Mouse (Mus musculus) spleen, postnatal 10 days (tissue): Measurements from ENCODE around the gene Myo18a.

Experiments used
- DNase-seq, 2 experiments: peaks; one replicate each; pipeline ENCODE4 v3.0.0; 2021 to 2022; ENCODE audit warnings: low spot score in 2 of 2

Myo18a gene

GRCm38 (mm10) chr11:77835109-77835508 is 72.1 kb downstream of the Myo18a start:
- no peak for DNase-seq

GRCm38 (mm10) chr11:77836290-77836689 is 73.2 kb downstream of the Myo18a start:
- no peak for DNase-seq

DNA sequence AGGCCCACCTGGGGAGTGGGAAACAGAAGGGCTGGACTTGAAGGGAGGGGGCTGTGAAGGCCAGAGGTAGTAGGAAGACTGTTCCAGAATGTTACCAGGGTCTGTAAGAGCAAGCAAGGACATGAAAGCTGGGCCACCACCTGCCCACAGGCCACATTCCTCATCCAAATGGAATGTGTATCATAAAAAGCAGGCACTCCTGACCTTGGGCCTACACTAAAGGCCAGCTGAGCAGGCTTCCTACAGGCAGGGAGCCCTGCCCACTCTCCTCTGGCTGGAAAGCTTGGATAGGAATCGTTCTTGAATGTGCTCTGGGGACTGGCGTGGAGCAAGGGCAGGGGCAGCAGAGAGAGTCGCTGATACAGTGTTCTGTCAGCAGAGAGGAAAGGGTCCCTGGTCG is 73.7 kb downstream of the Myo18a start:
- no peak for DNase-seq

DNA sequence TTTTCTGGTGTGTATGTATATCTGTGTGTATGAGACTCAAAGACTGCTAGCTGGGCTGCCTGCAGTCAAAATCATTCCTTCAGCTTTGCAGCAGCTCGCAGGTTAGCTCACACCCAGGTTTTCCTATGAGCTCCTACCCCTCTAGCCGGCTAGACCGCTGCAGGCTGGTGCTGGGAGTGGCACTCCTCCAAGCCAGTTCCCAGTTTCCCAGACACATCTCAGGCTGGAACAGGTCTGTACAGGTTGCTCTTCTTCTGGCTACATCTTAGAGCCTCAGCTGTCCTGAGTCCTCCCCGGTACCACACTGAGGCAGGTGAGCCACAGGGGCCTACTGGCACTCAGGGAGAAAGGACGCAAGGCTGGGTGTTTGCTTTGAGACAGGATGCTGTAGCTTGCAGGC is 74.8 kb downstream of the Myo18a start:
- DNase-seq = no peak

GRCm38 (mm10) chr11:77840523-77841245 is 77.6 kb downstream of the Myo18a start:
- DNase-seq = no peak

DNA sequence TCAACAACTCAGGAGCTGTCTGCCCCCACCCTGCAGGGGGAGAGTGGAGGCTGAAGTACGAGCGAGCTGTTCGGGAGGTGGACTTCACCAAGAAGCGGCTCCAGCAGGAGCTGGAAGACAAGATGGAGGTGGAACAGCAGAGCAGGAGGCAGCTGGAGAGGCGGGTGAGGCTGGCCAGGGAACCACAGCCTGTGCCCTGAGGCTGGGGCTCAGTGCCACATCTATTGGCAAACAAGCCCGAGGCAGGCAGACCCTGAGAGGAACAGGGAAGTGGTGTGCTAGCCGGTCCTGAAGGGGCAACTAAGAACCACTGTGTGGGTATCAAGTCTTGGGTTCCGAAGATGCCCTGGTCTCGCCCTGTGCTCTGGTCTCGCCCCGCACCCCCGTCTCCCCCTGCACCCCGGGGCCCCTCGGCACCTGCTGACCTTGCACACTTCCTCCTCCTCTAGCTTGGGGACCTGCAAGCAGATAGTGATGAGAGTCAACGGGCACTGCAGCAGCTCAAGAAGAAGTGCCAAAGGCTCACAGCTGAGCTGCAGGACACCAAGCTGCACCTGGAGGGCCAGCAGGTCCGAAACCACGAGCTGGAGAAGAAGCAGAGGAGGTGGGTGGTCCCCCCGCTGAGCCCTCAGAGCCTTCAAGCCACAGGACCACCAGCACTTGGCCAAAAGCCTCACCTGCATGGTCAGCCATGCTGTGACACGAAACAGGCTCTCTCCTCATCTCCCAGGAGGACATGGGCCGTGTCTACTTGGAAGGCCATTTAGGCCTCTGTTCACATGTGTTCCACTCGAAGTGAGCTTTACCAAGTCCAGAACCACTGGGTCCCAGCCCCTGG is 80.2 kb downstream of the Myo18a start:
- DNase-seq = no peak

DNA sequence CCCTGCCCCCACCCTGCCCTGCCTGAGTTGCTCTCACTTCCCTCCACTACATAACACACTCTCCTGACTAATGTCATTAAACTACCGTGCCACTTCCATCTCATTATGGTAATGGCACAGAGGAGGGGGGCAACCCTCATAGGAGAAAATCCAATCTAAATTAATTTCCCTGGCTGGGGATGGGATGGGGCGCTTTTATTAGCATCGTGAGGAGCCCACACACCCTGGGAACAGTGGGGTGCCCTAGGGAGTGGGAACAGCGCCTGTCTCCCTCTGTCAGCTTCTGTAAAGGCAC is 80.8 kb downstream of the Myo18a start:
- DNase-seq = no peak

DNA sequence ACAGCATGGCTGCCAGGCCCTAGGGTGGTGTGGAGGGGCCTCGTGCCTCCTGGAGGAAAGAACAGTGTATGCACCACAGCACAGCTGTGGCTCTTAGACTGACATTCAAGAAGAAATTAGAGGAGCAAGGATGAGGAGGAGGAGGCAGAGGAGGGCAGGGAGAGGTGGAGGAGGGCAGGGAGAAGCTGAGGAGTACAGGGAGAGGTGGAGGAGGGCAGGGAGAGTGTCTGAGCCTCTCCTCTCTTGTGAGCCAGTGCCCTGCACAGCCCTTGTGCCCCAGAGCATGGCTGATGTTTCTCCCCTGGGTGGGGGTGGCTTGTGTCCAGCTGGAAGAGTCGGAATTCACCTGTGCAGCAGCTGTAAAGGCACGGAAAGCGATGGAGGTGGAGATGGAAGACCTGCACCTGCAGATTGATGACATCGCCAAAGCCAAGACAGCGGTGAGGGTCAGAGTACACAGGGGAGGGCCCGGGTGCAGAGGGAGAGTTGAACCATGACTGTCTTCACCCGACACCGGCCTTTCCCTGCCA is 84.6 kb downstream of the Myo18a start:
- DNase-seq = no peak

DNA sequence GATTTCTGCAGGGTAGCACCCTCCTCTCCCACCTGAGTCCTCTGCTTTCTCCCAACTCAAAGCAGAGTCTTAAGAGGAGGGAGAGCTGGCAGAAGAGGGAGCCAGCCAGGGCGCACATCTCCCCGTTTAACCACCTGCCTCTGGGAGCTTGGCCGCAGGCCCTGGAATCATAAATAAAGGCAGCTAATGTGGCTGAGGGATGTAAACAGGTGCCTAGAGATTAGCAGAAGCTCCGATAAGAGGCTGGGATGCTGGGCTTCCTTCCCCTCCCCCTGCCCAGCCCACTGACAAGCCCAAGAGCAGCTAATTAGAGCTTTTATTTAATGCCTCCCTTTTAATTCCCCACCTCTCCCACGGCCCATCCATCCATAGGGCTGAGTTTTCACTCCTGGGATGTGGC is 85.1 kb downstream of the Myo18a start:
- no peak for DNase-seq

- DNase-seq = no peak
Observed at GRCm38 (mm10) chr11:77849151-77849550, 86.1 kb downstream of the Myo18a start.

- no peak for DNase-seq
Observed at GRCm38 (mm10) chr11:77850401-77851244, 87.6 kb downstream of the Myo18a start.

DNA sequence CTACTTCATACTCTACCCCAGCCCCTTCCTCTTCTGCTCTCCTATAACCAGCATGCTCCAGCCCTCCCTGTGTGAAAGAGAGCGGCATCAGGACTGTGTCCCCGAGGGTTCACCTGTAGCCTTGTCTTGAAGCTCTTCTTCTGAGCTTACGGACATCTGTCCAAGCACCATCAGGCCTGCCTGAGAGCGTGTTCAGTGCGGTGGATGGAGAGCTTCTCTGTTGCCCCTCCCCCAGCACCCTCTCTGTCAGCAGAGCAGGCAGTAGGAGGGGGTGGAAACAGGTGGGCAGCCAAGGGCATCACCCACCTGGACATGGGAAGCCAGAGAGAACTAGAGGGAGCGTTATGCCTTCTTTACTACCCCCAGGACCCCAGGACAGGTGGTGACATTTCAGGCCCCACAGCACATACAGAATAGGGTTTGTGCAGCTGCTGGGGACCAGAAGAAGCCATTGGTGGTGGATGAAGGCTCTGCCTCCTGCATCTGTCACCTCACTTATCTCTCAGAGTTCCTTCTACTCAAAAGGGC is 88.5 kb downstream of the Myo18a start:
- no peak for DNase-seq

GRCm38 (mm10) chr11:77852195-77852594 is 89.1 kb downstream of the Myo18a start:
- DNase-seq = no peak

GRCm38 (mm10) chr11:77852941-77853668 is 90.1 kb downstream of the Myo18a start:
- DNase-seq = no peak

DNA sequence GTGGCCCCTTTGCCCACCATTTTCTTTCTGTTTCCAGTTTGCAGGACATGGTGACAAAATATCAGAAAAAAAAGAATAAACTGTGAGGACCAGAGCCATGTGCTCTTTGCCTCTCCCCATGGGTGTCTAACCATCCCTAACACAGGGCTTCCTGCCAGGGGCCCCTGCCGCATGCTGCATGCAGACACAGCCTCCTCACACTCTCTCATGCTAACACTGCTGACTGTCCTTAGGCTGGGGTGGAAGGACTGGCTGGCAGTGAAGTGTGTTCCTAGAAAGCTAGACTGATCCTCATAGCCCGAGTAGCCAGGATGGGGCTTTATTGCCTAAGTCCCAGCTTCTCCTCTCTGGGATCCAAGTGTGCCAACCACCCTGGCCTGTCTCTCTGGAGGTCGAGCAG is 91.6 kb downstream of the Myo18a start:
- no peak for DNase-seq

- no peak for DNase-seq
Observed at GRCm38 (mm10) chr11:77855396-77855795, 92.3 kb downstream of the Myo18a start.

DNA sequence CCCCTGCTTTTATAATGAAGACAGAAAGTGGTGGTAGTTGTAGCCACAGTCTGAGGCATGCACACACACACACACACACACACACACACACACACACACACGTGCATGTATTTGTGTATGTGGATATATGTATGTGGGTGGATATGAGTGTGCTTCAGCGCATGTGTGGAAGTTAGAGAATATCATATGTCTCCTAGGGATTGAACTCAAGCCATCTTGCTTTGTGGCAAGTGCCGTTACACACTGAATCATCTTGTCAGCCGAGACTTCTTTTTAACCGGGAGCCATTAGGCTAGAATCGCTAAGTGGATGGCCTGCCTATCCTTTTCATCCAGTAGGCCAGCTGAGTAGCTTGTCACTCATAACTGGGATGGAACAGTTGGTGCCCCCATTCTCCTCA is 94.0 kb downstream of the Myo18a start:
- DNase-seq = no peak

- DNase-seq = no peak
Observed at GRCm38 (mm10) chr11:77858589-77858988, 95.5 kb downstream of the Myo18a start.

DNA sequence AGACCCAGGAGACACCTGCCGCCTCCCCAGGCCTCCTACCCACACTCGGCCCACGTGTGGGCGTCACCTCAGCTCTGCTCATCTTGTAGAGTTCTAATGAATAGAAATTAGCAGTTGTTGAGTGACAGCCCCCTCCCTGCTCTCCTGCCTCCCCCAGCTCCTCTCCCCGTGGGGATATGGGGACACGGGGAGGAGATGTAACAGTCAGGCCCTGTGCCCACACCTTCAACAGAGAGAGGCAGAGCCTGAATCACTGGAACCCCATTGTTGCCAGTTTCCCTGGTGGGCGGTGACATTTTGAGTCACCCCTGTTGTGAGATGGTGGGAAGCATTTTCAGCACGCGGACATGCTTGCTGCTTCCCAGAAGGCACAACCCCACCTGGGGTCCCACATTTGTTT is 97.9 kb downstream of the Myo18a start:
- no peak for DNase-seq

DNA sequence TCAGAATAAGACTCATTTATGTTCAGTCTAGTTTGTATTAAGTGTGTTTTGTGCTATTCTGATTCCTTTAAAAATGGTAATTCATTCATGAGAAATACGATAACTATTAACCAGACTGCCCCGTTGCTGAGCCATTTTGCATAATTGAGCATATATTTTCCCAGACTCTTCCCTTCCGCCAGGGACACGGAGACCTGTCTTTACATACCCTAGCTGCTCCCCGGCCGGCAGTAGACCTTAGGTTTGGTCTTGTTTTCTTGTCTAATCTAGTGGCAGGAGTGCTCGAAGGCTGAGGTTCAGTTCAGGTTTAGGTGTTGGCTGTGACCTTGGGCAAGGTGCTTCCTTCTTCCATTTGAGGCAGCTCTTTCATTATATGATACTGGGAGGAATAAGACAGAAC is 99.8 kb downstream of the Myo18a start:
- DNase-seq = no peak

GRCm38 (mm10) chr11:77864771-77865170 is 101.7 kb downstream of the Myo18a start:
- no peak for DNase-seq
